Mouse (Mus musculus) kidney, postnatal 0 days (tissue): ENCODE results near the gene Tldc2. TPM values are rescaled to one million over a fixed set of nuclear protein-coding genes. Genes with fewer than 3 reads are reported as not detected.

ENCODE experiments used
- ATAC-seq: fragments of 200-750 bp; cut with Nextera tagmentation; replicated peaks from 2 replicates; pipeline ENCODE4 v1.8.0; 2017; ENCODE audit warnings: low read depth, moderate number of reproducible peaks, moderate TSS enrichment, moderate library complexity; ENCODE audit not compliant: low FRiP score
- DNase-seq: peaks from one replicate; pipeline ENCODE4 v3.0.0-alpha.2; 2016; ENCODE audit warnings: low spot score
- H3K27ac ChIP-seq: fragments of 300-500 bp; sonication (generic); 2 replicates; pipeline ENCODE4 v1.5.1; 2014; ENCODE audit warnings: mild to moderate bottlenecking
- H3K27me3 ChIP-seq: fragments of 300-500 bp; sonication (generic); 2 replicates; pipeline ENCODE4 v1.6.1; 2014; ENCODE audit warnings: low read length, mixed read lengths; ENCODE audit not compliant: insufficient read depth
- H3K36me3 ChIP-seq: fragments of 300-500 bp; sonication (generic); 2 replicates; pipeline ENCODE4 v1.6.1; 2014; ENCODE audit warnings: low read length, mixed read lengths; ENCODE audit not compliant: insufficient read depth
- H3K4me1 ChIP-seq: fragments of 300-500 bp; sonication (generic); replicated peaks from 2 replicates; pipeline ENCODE4 v1.6.1; 2014; ENCODE audit warnings: antibody characterized with exemption, low read length, mixed read lengths; ENCODE audit not compliant: insufficient read depth
- H3K4me2 ChIP-seq: fragments of 300-500 bp; sonication (generic); 2 replicates; pipeline ENCODE4 v1.6.1; 2014; ENCODE audit warnings: mild to moderate bottlenecking, low read length, moderate library complexity, mixed read lengths
- H3K4me3 ChIP-seq: fragments of 300-500 bp; sonication (generic); replicated peaks from 2 replicates; pipeline ENCODE4 v1.5.1; 2014; ENCODE audit warnings: low read depth, low read length
- H3K9ac ChIP-seq: fragments of 300-500 bp; sonication (generic); 2 replicates; pipeline ENCODE4 v1.6.1; 2014; ENCODE audit warnings: low read depth, low read length
- H3K9me3 ChIP-seq: fragments of 300-500 bp; sonication (generic); replicated peaks from 2 replicates; pipeline ENCODE4 v1.6.1; 2016; ENCODE audit warnings: low read length, inconsistent platforms, mixed read lengths
- CTCF ChIP-seq: IDR thresholded peaks from 2 replicates; pipeline ENCODE4 v1.5.1; 2016; ENCODE audit warnings: antibody characterized with exemption, low read depth, mild to moderate bottlenecking, moderate library complexity
- WGBS: fragments of 180-500 bp; shearing (Covaris S2); extraction: QIAGEN DNeasy Blood & Tissue Kit; methylation state at CpG from one replicate; pipeline ENCODE4 v1.1.7; 2014; 5-methylcytosine and 5-hydroxymethylcytosine counted together
- polyA plus RNA-seq: library from polyadenylated mRNA; unstranded; fragments of >200 nt; fragmentation: Nextera tagmentation; extraction: Ambion mirVana; gene quantifications from 2 replicates; pipeline ENCODE4 v1.2.1, GENCODE M21; 2015

The Tldc2 gene
- polyA plus RNA-seq, 1 experiment from 2014 or later: 2.2 TPM

DNA sequence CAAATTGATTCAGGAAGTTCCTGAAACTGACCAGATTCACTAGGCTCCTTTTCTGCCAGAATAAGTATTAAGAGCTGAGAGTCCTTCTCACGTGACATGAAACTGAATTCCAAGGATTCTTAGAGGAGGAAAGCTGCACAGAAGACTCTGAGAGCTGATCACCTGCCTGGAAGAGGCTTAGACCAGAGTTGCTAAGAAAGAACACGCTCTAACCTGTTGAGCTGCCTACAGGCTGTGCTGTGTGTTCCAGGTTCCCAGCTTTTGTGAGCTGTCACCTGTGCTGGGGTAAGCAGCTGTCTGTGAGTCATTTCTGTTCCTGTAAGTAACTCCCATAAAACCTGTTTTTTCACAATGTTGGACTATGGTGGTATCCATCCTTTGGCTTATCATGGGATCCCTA, 40.9 kb upstream of the Tldc2 start:
- H3K9ac ChIP-seq: no peak overlapping the region
- TF ChIP-seq CTCF: no peak
- no peaks in the 10 kb centered on the region for H3K27me3 ChIP-seq
- ATAC-seq (no peak), DNase-seq (no peak)
- H3K9me3 ChIP-seq: no peaks in the 10 kb centered on the region
- H3K4me1 ChIP-seq: no peaks in the 10 kb centered on the region
- WGBS: 94% methylated on average over 2 of the region's 2 CpGs
- H3K36me3 ChIP-seq: peaks cover 32% of the 10 kb centered on the region; the same call in 1 of the 2 replicates
- no peak overlapping the region for H3K4me3 ChIP-seq
- no peak overlapping the region for H3K27ac ChIP-seq
- no peak overlapping the region for H3K4me2 ChIP-seq

DNA sequence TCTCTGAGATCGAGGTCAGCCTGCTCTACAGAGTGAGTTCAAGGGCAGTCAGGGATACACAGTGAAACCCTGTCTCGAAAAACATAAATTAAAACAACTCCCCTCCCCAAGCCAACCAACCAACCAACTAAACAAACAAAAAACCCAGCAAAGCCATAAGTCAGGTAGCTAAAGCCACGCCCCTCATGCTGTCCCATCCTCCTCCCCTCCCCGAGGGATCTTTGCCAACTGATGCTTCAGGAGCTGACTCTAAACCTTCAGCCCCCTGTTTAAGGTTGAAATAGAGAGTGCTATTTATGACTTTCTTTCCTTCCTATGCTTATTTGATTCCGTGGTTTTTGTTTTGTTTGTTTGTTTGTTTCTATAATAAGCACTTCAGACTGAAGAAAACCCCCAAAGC, 39.9 kb upstream of the Tldc2 start:
- Histone ChIP-seq H3K4me3 (no peak overlapping the region), H3K27ac (no peak overlapping the region), H3K9ac (no peak overlapping the region), H3K4me2 (no peak overlapping the region), H3K9me3 (no peaks in the 10 kb centered on the region), H3K27me3 (no peaks in the 10 kb centered on the region), H3K36me3 (peaks cover 30% of the 10 kb centered on the region; the same call in 1 of the 2 replicates), H3K4me1 (no peaks in the 10 kb centered on the region)
- ATAC-seq: no peak
- 81% methylated on average over 5 of the region's 5 CpGs for WGBS
- no peak for DNase-seq
- no peak for TF ChIP-seq CTCF

GRCm38 (mm10) chr2:157048395-157049181, 38.3 kb upstream of the Tldc2 start:
- ATAC-seq: no peak
- Histone ChIP-seq H3K36me3 (peaks cover 33% of the 10 kb centered on the region), H3K4me2 (no peak overlapping the region), H3K4me1 (0 out of 2 replicates have a peak, but pooled peaks cover 4% of the 10 kb centered on the region), H3K9me3 (no peaks in the 10 kb centered on the region), H3K9ac (no peak overlapping the region), H3K27ac (no peak overlapping the region), H3K4me3 (no peak overlapping the region), H3K27me3 (no peaks in the 10 kb centered on the region)
- 86% methylated on average over 13 of the region's 13 CpGs for WGBS
- no peak for TF ChIP-seq CTCF
- DNase-seq: no peak

DNA sequence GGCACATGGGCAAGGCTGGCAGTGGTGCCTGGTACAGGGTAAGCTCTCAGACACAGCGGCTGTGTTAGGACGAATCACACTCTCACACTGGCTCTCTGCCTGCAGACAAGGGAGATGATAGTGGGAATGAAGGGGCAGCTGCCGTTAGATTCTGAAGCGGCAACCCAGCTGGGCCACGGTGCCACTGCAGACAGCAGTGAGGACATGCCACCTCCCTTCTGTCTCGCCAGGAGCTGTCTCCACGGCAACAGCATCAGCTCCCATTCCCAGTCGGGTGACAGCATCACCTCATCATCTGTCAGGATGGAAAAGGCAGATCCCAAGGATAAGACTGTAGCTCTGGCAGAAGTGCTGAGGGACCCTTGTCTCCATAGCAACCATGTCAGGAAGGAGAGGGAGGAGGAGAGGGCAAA, 37.0 kb upstream of the Tldc2 start:
- no peaks in the 10 kb centered on the region for H3K9me3 ChIP-seq
- no peaks in the 10 kb centered on the region for H3K27me3 ChIP-seq
- no peak for ATAC-seq
- no peak overlapping the region for H3K9ac ChIP-seq
- TF ChIP-seq CTCF: no peak
- no peak overlapping the region for H3K4me3 ChIP-seq
- DNase-seq: no peak
- H3K4me1 ChIP-seq: peaks cover 7% of the 10 kb centered on the region; the same call in 1 of the 2 replicates
- 73% methylated on average over 8 of the region's 8 CpGs for WGBS
- H3K4me2 ChIP-seq: no peak overlapping the region
- H3K27ac ChIP-seq: no peak overlapping the region
- peaks cover 29% of the 10 kb centered on the region for H3K36me3 ChIP-seq

DNA sequence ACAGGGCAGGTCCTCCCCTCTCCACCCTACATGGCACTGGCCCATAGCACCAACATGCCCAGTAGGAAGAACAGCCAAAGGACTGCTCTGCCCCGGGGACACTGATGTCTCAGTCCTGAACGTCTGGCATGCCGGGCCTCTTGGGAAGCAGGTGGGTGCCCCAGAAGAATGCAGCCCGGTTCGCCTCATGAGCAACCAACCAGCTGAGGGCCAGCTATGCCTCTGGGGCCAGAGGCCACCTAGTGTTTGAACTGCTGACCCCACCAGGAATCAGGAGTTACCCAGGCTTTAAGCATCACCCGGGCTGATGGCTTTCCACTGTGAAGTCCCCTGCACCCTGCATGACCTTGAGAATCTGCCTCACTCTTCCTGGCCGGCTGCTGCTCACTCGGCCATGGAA, 34.4 kb upstream of the Tldc2 start:
- Histone ChIP-seq H3K36me3 (peaks cover 13% of the 10 kb centered on the region), H3K9me3 (no peaks in the 10 kb centered on the region), H3K9ac (no peak overlapping the region), H3K4me2 (no peak overlapping the region), H3K4me3 (no peak overlapping the region), H3K27me3 (no peaks in the 10 kb centered on the region), H3K27ac (peak overlapping the region; percentile 47; the same call in 1 of the 2 replicates), H3K4me1 (peaks cover 11% of the 10 kb centered on the region; the same call in 1 of the 2 replicates)
- TF ChIP-seq CTCF: no peak
- ATAC-seq (peak; percentile 48; the same call in 1 of the 2 replicates), DNase-seq (no peak)
- 42% methylated on average over 8 of the region's 8 CpGs for WGBS

- no peak overlapping the region for H3K4me2 ChIP-seq
- no peak for TF ChIP-seq CTCF
- peaks cover 11% of the 10 kb centered on the region for H3K4me1 ChIP-seq
- peaks cover 13% of the 10 kb centered on the region for H3K36me3 ChIP-seq
- no peak overlapping the region for H3K27ac ChIP-seq
- no peaks in the 10 kb centered on the region for H3K9me3 ChIP-seq
- no peak overlapping the region for H3K9ac ChIP-seq
- no peak for ATAC-seq
- no peaks in the 10 kb centered on the region for H3K27me3 ChIP-seq
- whole genome bisulfite sequencing: over 99% methylated on average over 5 of the region's 5 CpGs
- H3K4me3 ChIP-seq: no peak overlapping the region
- no peak for DNase-seq
Observed at GRCm38 (mm10) chr2:157053124-157053523, 33.7 kb upstream of the Tldc2 start.
